19 mouse cellular contexts compared by ENCODE assay signal in the genomic region with DNA sequence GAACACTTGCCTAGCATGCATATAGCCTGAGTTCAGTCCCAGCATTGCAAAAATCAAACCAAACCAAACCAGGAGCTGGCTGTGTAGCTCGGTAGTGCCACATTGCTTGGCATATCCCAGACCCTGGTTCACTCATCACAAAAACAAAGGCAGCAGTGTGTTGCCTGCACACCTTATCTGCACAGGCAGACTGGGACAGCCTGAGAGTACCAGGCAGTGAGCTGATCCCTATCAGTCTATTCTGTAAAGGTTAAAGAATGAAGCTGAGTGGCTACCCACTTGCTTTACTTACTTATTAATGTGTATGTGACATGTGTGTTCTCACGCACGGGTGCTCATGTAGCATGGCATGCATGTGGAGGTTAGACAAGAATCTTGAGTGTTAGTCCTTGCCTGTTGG. TPM values are rescaled to one million over a fixed set of nuclear protein-coding genes. Genes with fewer than 3 reads are reported as not detected.
DNase-seq lines count a peak whose midpoint lies in the region; ATAC-seq lines count a peak whose summit lies in the region.
"Had no signal": no experiment of that assay in that cellular context is flagged by ENCODE, and none has a peak within 500 bp of the region (broad histone marks: within the 10 kb centered on the region; RNA-seq: fewer than 3 reads in every experiment).

No protein-coding gene starts in this region.

- H3K27ac ChIP-seq in heart, embryonic 13.5 days (replicated peaks): 0 out of 2 replicates have a peak overlapping the region, but pooled peaks have one; percentile 2
- H3K27ac ChIP-seq in liver, embryonic 11.5 days (ENCODE audit: low read depth, low read length): no peak overlapping the region
- peak overlapping the region; percentile 33; the same call in 1 of the 2 replicates for H3K27ac ChIP-seq in liver, embryonic 15.5 days (replicated peaks)
- H3K27ac ChIP-seq: embryonic facial prominence, embryonic 13.5 days; forebrain, embryonic 12.5 days; heart, embryonic 15.5 days had no signal

- H3K9ac ChIP-seq in heart, embryonic 13.5 days: no peak overlapping the region; the same call in 1 of the 2 replicates
- H3K9ac ChIP-seq in liver, embryonic 11.5 days (ENCODE audit: low read depth, low read length): no peak overlapping the region
- H3K9ac ChIP-seq in liver, embryonic 15.5 days: no peak overlapping the region
- H3K9ac ChIP-seq: embryonic facial prominence, embryonic 13.5 days; forebrain, embryonic 12.5 days; heart, embryonic 15.5 days had no signal

- peaks cover 14% of the 10 kb centered on the region; the same call in 1 of the 2 replicates for H3K36me3 ChIP-seq in heart, embryonic 13.5 days
- H3K36me3 ChIP-seq in liver, embryonic 11.5 days (ENCODE audit: control insufficient read depth, insufficient read depth, low read length): no peaks in the 10 kb centered on the region
- no peaks in the 10 kb centered on the region for H3K36me3 ChIP-seq in liver, embryonic 15.5 days (replicated peaks)
- H3K36me3 ChIP-seq: heart, embryonic 15.5 days had no signal

- no peak for DNase-seq in heart, postnatal 4 days
- DNase-seq in liver, embryonic 11.5 days (ENCODE audit: low spot score): no peak
- DNase-seq in layer of hippocampus, postnatal 25 days (ENCODE audit: extremely low spot score in 1 of 2, low spot score in 1 of 2): no peak
- no peak for DNase-seq in gastrocnemius, adult 18-20 months (ENCODE audit: low spot score)
- DNase-seq in neural tube, embryonic 10.5 days (ENCODE audit: extremely low spot score, low spot score): no peak
- DNase-seq: adrenal gland, adult 2 months; adrenal gland, postnatal 25 days; cerebellum, adult 18-20 months; cerebellum, adult 9-11 months; cerebellum, postnatal 36 days; gastrocnemius, postnatal 36 days; heart, adult 11 months had no signal

- H3K4me3 ChIP-seq in heart, embryonic 13.5 days: no peak overlapping the region
- no peak overlapping the region for H3K4me3 ChIP-seq in liver, embryonic 11.5 days (ENCODE audit: low read depth, low read length)
- H3K4me3 ChIP-seq in liver, embryonic 15.5 days (replicated peaks): no peak overlapping the region
- H3K4me3 ChIP-seq: embryonic facial prominence, embryonic 13.5 days; forebrain, embryonic 12.5 days; heart, embryonic 15.5 days had no signal

- H3K4me1 ChIP-seq in heart, embryonic 13.5 days: peaks cover 52% of the 10 kb centered on the region
- peaks cover 43% of the 10 kb centered on the region for H3K4me1 ChIP-seq in liver, embryonic 11.5 days (replicated peaks; ENCODE audit: control insufficient read depth, insufficient read depth, low read length)
- H3K4me1 ChIP-seq in liver, embryonic 15.5 days (replicated peaks): peaks cover 81% of the 10 kb centered on the region

- H3K9me3 ChIP-seq in heart, embryonic 13.5 days: no peaks in the 10 kb centered on the region
- no peaks in the 10 kb centered on the region for H3K9me3 ChIP-seq in liver, embryonic 11.5 days (ENCODE audit: control insufficient read depth, low read length)
- no peaks in the 10 kb centered on the region for H3K9me3 ChIP-seq in liver, embryonic 15.5 days (replicated peaks)
- H3K9me3 ChIP-seq: embryonic facial prominence, embryonic 13.5 days; forebrain, embryonic 12.5 days; heart, embryonic 15.5 days had no signal

- no peaks in the 10 kb centered on the region for H3K27me3 ChIP-seq in heart, embryonic 13.5 days (replicated peaks)
- no peaks in the 10 kb centered on the region for H3K27me3 ChIP-seq in liver, embryonic 11.5 days (replicated peaks; ENCODE audit: control insufficient read depth, insufficient read depth, low read length)
- H3K27me3 ChIP-seq in liver, embryonic 15.5 days: no peaks in the 10 kb centered on the region
- H3K27me3 ChIP-seq: embryonic facial prominence, embryonic 13.5 days; forebrain, embryonic 12.5 days; heart, embryonic 15.5 days had no signal

- no peak for ATAC-seq in heart, embryonic 13.5 days (ENCODE audit: extremely low read depth, insufficient number of reproducible peaks, low FRiP score, low TSS enrichment)
- ATAC-seq in liver, embryonic 11.5 days (replicated peaks; ENCODE audit: low FRiP score): peak; percentile 82
- ATAC-seq in liver, embryonic 15.5 days (ENCODE audit: insufficient read depth): peak; percentile 66
- ATAC-seq in megakaryocyte-erythroid progenitor cell, adult 5-6 weeks (replicated peaks; ENCODE audit: low FRiP score, low TSS enrichment, poor library complexity, severe bottlenecking): peak; percentile 86
- ATAC-seq: hindbrain, embryonic 16.5 days had no signal

- WGBS in heart, embryonic 13.5 days: 63% methylated on average over 3 of the region's 3 CpGs
- WGBS in liver, embryonic 11.5 days: 64% methylated on average over 3 of the region's 3 CpGs
- WGBS in liver, embryonic 15.5 days (ENCODE audit: insufficient replicate concordance): 52% methylated on average over 3 of the region's 3 CpGs

- H3K4me2 ChIP-seq in heart, embryonic 13.5 days: no peak overlapping the region
- peak overlapping the region; percentile 16; the same call in 1 of the 2 replicates for H3K4me2 ChIP-seq in liver, embryonic 11.5 days
- peak overlapping the region; percentile 25 for H3K4me2 ChIP-seq in liver, embryonic 15.5 days
- H3K4me2 ChIP-seq: embryonic facial prominence, embryonic 13.5 days; forebrain, embryonic 12.5 days; heart, embryonic 15.5 days had no signal

RNA-seq across cellular contexts. Expression of a gene that starts 4.7 kb away (rescaled TPM):
- polyA plus RNA-seq in heart, embryonic 13.5 days (2015; fragmentation: Nextera tagmentation; extraction: Ambion mirVana): 29.7 and 34.8 TPM in 2 replicates
- total RNA-seq in heart, postnatal 4 days (2021): 10 to 100 TPM; 41.6 to 43.0 TPM
- polyA plus RNA-seq in liver, embryonic 11.5 days (2014; fragmentation: Nextera tagmentation; extraction: Ambion mirVana): 17.3 and 21.5 TPM in 2 replicates
- 10.4 and 11.5 TPM in 2 replicates for polyA plus RNA-seq in liver, embryonic 15.5 days (2015; fragmentation: Nextera tagmentation; extraction: Ambion mirVana)
- 19.6 and 30.4 TPM in 2 replicates for total RNA-seq in megakaryocyte-erythroid progenitor cell, adult 5-6 weeks (2014; fragmentation: Nextera tagmentation)
- 15.0 and 18.2 TPM in 2 replicates for total RNA-seq in megakaryocyte-erythroid progenitor cell, adult 5-6 weeks (2017)
- 10 to 100 TPM; 45.2 to 49.6 TPM for total RNA-seq in layer of hippocampus, postnatal 25 days (2021)
- total RNA-seq in gastrocnemius, adult 18-20 months (2021): 10 to 100 TPM; 21.7 to 23.4 TPM

RNA-seq across cellular contexts. Expression of a gene that starts 15.0 kb away (rescaled TPM):
- polyA plus RNA-seq in heart, embryonic 13.5 days (2015; fragmentation: Nextera tagmentation; extraction: Ambion mirVana): 17.6 and 18.7 TPM in 2 replicates
- total RNA-seq in heart, postnatal 4 days (2021): 10 to 100 TPM; 52.9 to 59.1 TPM
- polyA plus RNA-seq in liver, embryonic 11.5 days (2014; fragmentation: Nextera tagmentation; extraction: Ambion mirVana): 19.3 and 20.6 TPM in 2 replicates
- polyA plus RNA-seq in liver, embryonic 15.5 days (2015; fragmentation: Nextera tagmentation; extraction: Ambion mirVana): 5.1 and 6.1 TPM in 2 replicates
- 30.7 and 46.4 TPM in 2 replicates for total RNA-seq in megakaryocyte-erythroid progenitor cell, adult 5-6 weeks (2014; fragmentation: Nextera tagmentation)
- 16.0 and 36.4 TPM in 2 replicates for total RNA-seq in megakaryocyte-erythroid progenitor cell, adult 5-6 weeks (2017)
- 100 to 1,000 TPM in 1 of 2 experiments, 10 to 100 TPM in 1; 95.1 to 118 TPM for total RNA-seq in layer of hippocampus, postnatal 25 days (2021)
- 10 to 100 TPM in 1 of 2 experiments, 1 to 10 TPM in 1; 9.2 to 11.9 TPM for total RNA-seq in gastrocnemius, adult 18-20 months (2021)
